Mouse (Mus musculus) liver, embryonic 16.5 days (tissue): ENCODE measurements at regions not wholly inside any gene's neighbourhood (a gene's known extent, or its start where the extent isn't known, plus 50 kb on each side); places are given as distances from the start of the nearest gene placed in this dataset.

ENCODE experiments used
- ATAC-seq: fragments of 200-750 bp; cut with Nextera tagmentation; 2 replicates; pipeline ENCODE4 v1.8.0; 2017; ENCODE audit warnings: low read depth, mild to moderate bottlenecking, moderate number of reproducible peaks, moderate library complexity
- H3K27ac ChIP-seq: fragments of 300-500 bp; sonication (generic); 2 replicates; pipeline ENCODE4 v1.5.1; 2014; ENCODE audit warnings: mild to moderate bottlenecking, low read length
- H3K27me3 ChIP-seq: fragments of 300-500 bp; sonication (generic); 2 replicates; pipeline ENCODE4 v1.6.1; 2014; ENCODE audit warnings: low read depth, low read length, mixed read lengths; ENCODE audit not compliant: control insufficient read depth, insufficient read depth
- H3K36me3 ChIP-seq: fragments of 300-500 bp; sonication (generic); 2 replicates; pipeline ENCODE4 v1.6.1; 2014; ENCODE audit warnings: mild to moderate bottlenecking; ENCODE audit not compliant: control insufficient read depth, insufficient read depth
- H3K4me1 ChIP-seq: fragments of 300-500 bp; sonication (generic); 2 replicates; pipeline ENCODE4 v1.6.1; 2014; ENCODE audit warnings: low read depth, low read length, mixed read lengths; ENCODE audit not compliant: control insufficient read depth
- H3K4me2 ChIP-seq: fragments of 300-500 bp; sonication (generic); 2 replicates; pipeline ENCODE4 v1.6.1; 2014; ENCODE audit warnings: low read depth, low read length, mixed read lengths
- H3K4me3 ChIP-seq: fragments of 300-500 bp; sonication (generic); 2 replicates; pipeline ENCODE4 v1.5.1; 2014; ENCODE audit warnings: low read depth, mild to moderate bottlenecking, low read length
- H3K9ac ChIP-seq: fragments of 300-500 bp; sonication (generic); 2 replicates; pipeline ENCODE4 v1.6.1; 2014; ENCODE audit warnings: low read depth, low read length
- H3K9me3 ChIP-seq: fragments of 300-500 bp; sonication (generic); replicated peaks from 2 replicates; pipeline ENCODE4 v1.6.1; 2016; ENCODE audit warnings: low read length; ENCODE audit not compliant: control insufficient read depth
- WGBS: fragments of 180-500 bp; shearing (Covaris S2); extraction: QIAGEN DNeasy Blood & Tissue Kit; methylation state at CpG from one replicate; pipeline ENCODE4 v1.1.7; 2014; ENCODE audit not compliant: insufficient replicate concordance; 5-methylcytosine and 5-hydroxymethylcytosine counted together

GRCm38 (mm10) chr7:67435643-67436339, 63.1 kb upstream of the Mef2a start:
- no peak for ATAC-seq
- 49% methylated on average over 11 of the region's 11 CpGs for WGBS

GRCm38 (mm10) chr7:67430987-67431386, 58.3 kb upstream of the Mef2a start:
- Histone ChIP-seq H3K4me2 (no peak overlapping the region), H3K9ac (no peak overlapping the region), H3K9me3 (no peaks in the 10 kb centered on the region), H3K36me3 (no peaks in the 10 kb centered on the region), H3K27me3 (no peaks in the 10 kb centered on the region), H3K4me1 (no peaks in the 10 kb centered on the region), H3K27ac (no peak overlapping the region), H3K4me3 (no peak overlapping the region)
- ATAC-seq: no peak
- 47% methylated on average over 7 of the region's 7 CpGs for WGBS

More at GRCm38 (mm10) chr7:67435643-67436339, 63.1 kb upstream of the Mef2a start:
- Histone ChIP-seq H3K4me3 (no peak overlapping the region), H3K27ac (no peak overlapping the region), H3K36me3 (no peaks in the 10 kb centered on the region), H3K9ac (no peak overlapping the region), H3K4me2 (no peak overlapping the region), H3K27me3 (no peaks in the 10 kb centered on the region), H3K9me3 (no peaks in the 10 kb centered on the region), H3K4me1 (no peaks in the 10 kb centered on the region; the same call in 1 of the 2 replicates)

GRCm38 (mm10) chr7:67430041-67430440, 57.4 kb upstream of the Mef2a start:
- no peak overlapping the region for H3K9ac ChIP-seq
- no peaks in the 10 kb centered on the region for H3K27me3 ChIP-seq
- no peak overlapping the region for H3K27ac ChIP-seq
- no peaks in the 10 kb centered on the region for H3K36me3 ChIP-seq
- H3K4me1 ChIP-seq: no peaks in the 10 kb centered on the region
- no peak overlapping the region for H3K4me3 ChIP-seq
- ATAC-seq: no peak
- 51% methylated on average over 4 of the region's 4 CpGs for WGBS
- no peaks in the 10 kb centered on the region for H3K9me3 ChIP-seq
- H3K4me2 ChIP-seq: no peak overlapping the region

GRCm38 (mm10) chr7:67429008-67429873, 56.6 kb upstream of the Mef2a start:
- 76% methylated on average over 28 of the region's 28 CpGs for WGBS
- no peaks in the 10 kb centered on the region for H3K4me1 ChIP-seq
- no peak overlapping the region for H3K27ac ChIP-seq
- H3K4me3 ChIP-seq: no peak overlapping the region
- H3K36me3 ChIP-seq: no peaks in the 10 kb centered on the region
- no peak overlapping the region for H3K4me2 ChIP-seq
- H3K9me3 ChIP-seq: no peaks in the 10 kb centered on the region
- ATAC-seq: no peak
- no peak overlapping the region for H3K9ac ChIP-seq
- no peaks in the 10 kb centered on the region for H3K27me3 ChIP-seq

GRCm38 (mm10) chr7:67428388-67428787, 55.7 kb upstream of the Mef2a start:
- Histone ChIP-seq H3K27ac (no peak overlapping the region), H3K4me2 (no peak overlapping the region), H3K4me3 (no peak overlapping the region), H3K9ac (no peak overlapping the region), H3K27me3 (no peaks in the 10 kb centered on the region), H3K9me3 (no peaks in the 10 kb centered on the region), H3K4me1 (no peaks in the 10 kb centered on the region), H3K36me3 (no peaks in the 10 kb centered on the region)
- 71% methylated on average over 3 of the region's 3 CpGs for WGBS
- no peak for ATAC-seq

GRCm38 (mm10) chr7:67426076-67426475, 53.4 kb upstream of the Mef2a start:
- ATAC-seq: no peak
- no peaks in the 10 kb centered on the region for H3K36me3 ChIP-seq
- no peaks in the 10 kb centered on the region for H3K4me1 ChIP-seq
- no peaks in the 10 kb centered on the region for H3K27me3 ChIP-seq
- no peaks in the 10 kb centered on the region for H3K9me3 ChIP-seq
- H3K4me3 ChIP-seq: no peak overlapping the region
- H3K4me2 ChIP-seq: no peak overlapping the region
- no peak overlapping the region for H3K27ac ChIP-seq
- H3K9ac ChIP-seq: no peak overlapping the region

GRCm38 (mm10) chr7:67425581-67425980, 52.9 kb upstream of the Mef2a start:
- no peaks in the 10 kb centered on the region for H3K36me3 ChIP-seq
- no peak for ATAC-seq
- H3K27ac ChIP-seq: no peak overlapping the region
- 12% methylated on average over 1 of the region's 1 CpGs for WGBS
- H3K4me3 ChIP-seq: no peak overlapping the region
- H3K4me2 ChIP-seq: no peak overlapping the region
- H3K4me1 ChIP-seq: no peaks in the 10 kb centered on the region
- H3K9ac ChIP-seq: no peak overlapping the region
- no peaks in the 10 kb centered on the region for H3K27me3 ChIP-seq
- no peaks in the 10 kb centered on the region for H3K9me3 ChIP-seq

- WGBS: 20% methylated on average over 8 of the region's 8 CpGs
- 0 out of 2 replicates have a peak, but pooled peaks have one; percentile 21 for ATAC-seq
- Histone ChIP-seq H3K4me2 (no peak overlapping the region), H3K27me3 (no peaks in the 10 kb centered on the region), H3K9ac (no peak overlapping the region), H3K36me3 (no peaks in the 10 kb centered on the region), H3K4me1 (no peaks in the 10 kb centered on the region), H3K27ac (no peak overlapping the region), H3K9me3 (no peaks in the 10 kb centered on the region), H3K4me3 (no peak overlapping the region)
Observed at GRCm38 (mm10) chr7:67424810-67425485, 52.3 kb upstream of the Mef2a start.
